Mouse (Mus musculus): ENCODE measurements around the gene Plch1. TPM values are rescaled to one million over a fixed set of nuclear protein-coding genes. Genes with fewer than 3 reads are reported as not detected.

Gene Plch1
- polyA plus RNA-seq, 1 experiment from 2014 or later = 0.09 TPM

DNA sequence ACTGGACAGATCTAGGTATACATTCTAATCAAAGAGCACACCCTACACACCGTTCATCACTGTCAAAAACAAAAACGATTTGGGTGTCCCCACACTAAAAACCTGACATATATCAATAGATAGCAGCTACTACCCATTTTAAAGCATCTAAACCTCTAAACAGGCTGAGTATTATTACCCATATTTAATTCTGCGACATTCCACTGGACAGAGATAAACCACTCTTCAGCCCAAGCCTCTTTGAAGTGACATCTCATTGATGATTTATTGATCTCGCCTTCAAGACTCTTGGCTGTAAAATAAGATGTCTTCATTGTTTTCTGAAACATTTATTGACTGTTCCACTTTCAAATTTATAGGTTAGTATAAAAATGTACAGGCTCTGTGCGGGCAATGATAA, 46.4 kb downstream of the Plch1 start:
- H3K27ac ChIP-seq = no peak overlapping the region
- H3K4me3 ChIP-seq (replicated peaks) = no peak overlapping the region
- no peaks in the 10 kb centered on the region for H3K27me3 ChIP-seq
- H3K4me2 ChIP-seq = no peak overlapping the region
- H3K9me3 ChIP-seq (replicated peaks) = no peaks in the 10 kb centered on the region
- no peaks in the 10 kb centered on the region for H3K4me1 ChIP-seq (replicated peaks)
- no peak for DNase-seq
- 59% methylated on average over 5 of the region's 5 CpGs for WGBS (ENCODE audit: insufficient replicate concordance)
- H3K36me3 ChIP-seq = no peaks in the 10 kb centered on the region
- no peak overlapping the region for H3K9ac ChIP-seq
- no peak for ATAC-seq (ENCODE audit: low read depth)

- no peaks in the 10 kb centered on the region for H3K27me3 ChIP-seq
- ATAC-seq (ENCODE audit: low read depth) = no peak
- H3K4me2 ChIP-seq = no peak overlapping the region
- DNase-seq = no peak
- no peaks in the 10 kb centered on the region for H3K9me3 ChIP-seq (replicated peaks)
- WGBS (ENCODE audit: insufficient replicate concordance) = 72% methylated on average over 12 of the region's 12 CpGs
- H3K4me1 ChIP-seq (replicated peaks) = no peaks in the 10 kb centered on the region
- no peak overlapping the region for H3K9ac ChIP-seq
- no peak overlapping the region for H3K27ac ChIP-seq
- no peak overlapping the region for H3K4me3 ChIP-seq (replicated peaks)
- H3K36me3 ChIP-seq = no peaks in the 10 kb centered on the region
Measured at GRCm38 (mm10) chr3:63851125-63851698, 48.1 kb downstream of the Plch1 start.

DNA sequence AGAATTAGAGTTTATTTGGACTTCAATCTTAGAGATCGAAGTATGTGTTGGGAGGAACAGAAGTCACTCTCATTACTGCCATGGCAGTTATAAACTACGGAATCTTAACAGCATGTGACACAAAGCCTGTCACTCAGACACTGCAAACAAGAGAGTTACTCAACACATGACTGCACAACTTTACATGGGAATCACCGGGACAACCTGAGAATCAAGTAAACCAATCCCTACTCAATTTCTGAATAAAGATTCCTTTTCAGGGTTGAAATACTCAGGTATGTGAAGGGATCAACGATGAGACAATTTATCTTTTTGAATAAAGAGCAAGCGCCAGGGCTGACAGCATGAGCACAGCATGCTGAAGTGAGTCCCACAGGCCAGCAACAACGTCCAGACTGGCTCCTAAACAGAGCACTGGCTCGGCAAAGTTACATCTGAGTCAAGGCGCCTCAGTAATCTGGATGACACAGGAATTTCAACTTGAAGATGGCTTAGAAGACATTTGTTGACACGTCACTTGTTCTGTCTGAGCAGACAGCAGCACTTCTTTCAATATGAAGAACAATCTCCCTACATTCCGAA, 49.4 kb downstream of the Plch1 start:
- Histone ChIP-seq H3K9me3 (replicated peaks) (no peaks in the 10 kb centered on the region), H3K4me1 (replicated peaks) (no peaks in the 10 kb centered on the region), H3K9ac (no peak overlapping the region), H3K4me3 (replicated peaks) (no peak overlapping the region), H3K4me2 (no peak overlapping the region), H3K27ac (no peak overlapping the region), H3K36me3 (no peaks in the 10 kb centered on the region), H3K27me3 (no peaks in the 10 kb centered on the region)
- DNase-seq (no peak), ATAC-seq (ENCODE audit: low read depth) (no peak)
- 59% methylated on average over 10 of the region's 10 CpGs for WGBS (ENCODE audit: insufficient replicate concordance)

DNA sequence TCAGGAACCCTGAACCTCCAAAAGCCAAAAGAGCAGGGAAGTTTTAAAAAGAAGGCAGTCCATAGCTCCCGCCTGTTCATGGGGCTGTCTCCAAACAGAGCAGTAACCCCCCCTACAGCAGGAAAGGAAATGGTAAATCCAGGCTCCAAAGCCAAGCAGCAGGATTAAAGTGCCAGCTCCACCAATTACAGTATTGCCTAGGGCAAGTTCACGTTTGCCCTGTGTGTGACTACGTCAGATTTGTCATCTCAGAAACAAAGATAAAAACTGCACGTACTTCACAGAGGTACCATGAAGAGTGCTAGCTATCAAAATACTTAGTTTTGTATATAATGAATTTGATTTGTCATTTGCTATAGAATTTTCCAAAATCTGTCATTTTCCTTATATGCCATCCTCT, 55.1 kb downstream of the Plch1 start:
- 57% methylated on average over 4 of the region's 4 CpGs for WGBS (ENCODE audit: insufficient replicate concordance)
- Histone ChIP-seq H3K36me3 (no peaks in the 10 kb centered on the region), H3K27me3 (no peaks in the 10 kb centered on the region), H3K4me1 (replicated peaks) (no peaks in the 10 kb centered on the region), H3K9me3 (replicated peaks) (no peaks in the 10 kb centered on the region), H3K4me3 (replicated peaks) (no peak overlapping the region), H3K4me2 (no peak overlapping the region), H3K9ac (no peak overlapping the region), H3K27ac (no peak overlapping the region)
- ATAC-seq (ENCODE audit: low read depth) (no peak), DNase-seq (no peak)

DNA sequence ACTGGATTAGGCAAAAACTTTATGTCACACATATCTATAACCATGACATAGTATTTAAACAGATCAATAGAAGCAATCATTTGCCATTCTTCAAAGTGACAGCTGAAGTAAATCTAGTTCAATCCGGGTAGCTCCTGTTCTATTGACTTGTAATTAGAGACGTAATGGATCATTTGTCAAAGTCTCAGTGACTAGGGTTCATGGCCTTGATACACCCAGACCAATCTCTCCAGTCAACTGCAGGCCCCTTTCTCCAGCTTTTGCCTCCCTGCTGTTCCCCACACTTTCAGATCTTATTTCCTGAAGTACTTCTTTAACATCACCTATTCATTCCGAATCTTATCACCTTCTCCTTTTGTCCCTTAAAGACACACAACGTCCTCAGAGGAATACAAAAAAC, 56.8 kb downstream of the Plch1 start:
- H3K36me3 ChIP-seq = no peaks in the 10 kb centered on the region
- no peak overlapping the region for H3K27ac ChIP-seq
- DNase-seq = no peak
- 58% methylated on average over 4 of the region's 4 CpGs for WGBS (ENCODE audit: insufficient replicate concordance)
- no peaks in the 10 kb centered on the region for H3K9me3 ChIP-seq (replicated peaks)
- H3K4me2 ChIP-seq = no peak overlapping the region
- H3K4me1 ChIP-seq (replicated peaks) = no peaks in the 10 kb centered on the region
- H3K27me3 ChIP-seq = no peaks in the 10 kb centered on the region
- no peak overlapping the region for H3K4me3 ChIP-seq (replicated peaks)
- no peak overlapping the region for H3K9ac ChIP-seq
- ATAC-seq (ENCODE audit: low read depth) = no peak

DNA sequence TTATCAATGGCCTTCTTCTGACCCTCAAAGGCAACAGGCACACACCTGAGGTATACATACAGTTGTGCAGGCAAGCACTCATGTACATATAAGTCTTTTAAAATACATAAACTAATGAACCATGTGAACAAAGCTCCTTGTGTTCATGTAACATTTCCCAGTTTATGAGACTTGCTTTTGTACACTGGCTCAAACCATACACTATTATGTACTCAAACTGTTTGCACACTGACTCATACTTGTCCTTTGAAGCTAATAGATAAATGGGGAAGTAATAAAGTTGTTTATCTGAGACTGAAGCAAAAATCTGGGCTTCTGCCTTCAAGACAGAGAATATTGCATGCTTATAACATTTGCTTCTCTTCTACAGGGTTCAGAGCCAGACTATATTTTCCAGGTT, 61.5 kb downstream of the Plch1 start:
- no peaks in the 10 kb centered on the region for H3K27me3 ChIP-seq
- no peak overlapping the region for H3K9ac ChIP-seq
- no peaks in the 10 kb centered on the region for H3K9me3 ChIP-seq (replicated peaks)
- H3K4me3 ChIP-seq (replicated peaks) = no peak overlapping the region
- H3K4me1 ChIP-seq (replicated peaks) = no peaks in the 10 kb centered on the region
- ATAC-seq (ENCODE audit: low read depth) (no peak), DNase-seq (no peak)
- H3K36me3 ChIP-seq = no peaks in the 10 kb centered on the region
- no peak overlapping the region for H3K27ac ChIP-seq
- no peak overlapping the region for H3K4me2 ChIP-seq

GRCm38 (mm10) chr3:63836937-63837632, 62.2 kb downstream of the Plch1 start:
- Histone ChIP-seq H3K4me1 (replicated peaks) (no peaks in the 10 kb centered on the region), H3K4me2 (no peak overlapping the region), H3K4me3 (replicated peaks) (no peak overlapping the region), H3K27ac (no peak overlapping the region), H3K27me3 (no peaks in the 10 kb centered on the region), H3K9ac (no peak overlapping the region), H3K36me3 (no peaks in the 10 kb centered on the region), H3K9me3 (replicated peaks) (no peaks in the 10 kb centered on the region)
- WGBS (ENCODE audit: insufficient replicate concordance) = 77% methylated on average over 8 of the region's 8 CpGs
- no peak for ATAC-seq (ENCODE audit: low read depth)
- DNase-seq = no peak

DNA sequence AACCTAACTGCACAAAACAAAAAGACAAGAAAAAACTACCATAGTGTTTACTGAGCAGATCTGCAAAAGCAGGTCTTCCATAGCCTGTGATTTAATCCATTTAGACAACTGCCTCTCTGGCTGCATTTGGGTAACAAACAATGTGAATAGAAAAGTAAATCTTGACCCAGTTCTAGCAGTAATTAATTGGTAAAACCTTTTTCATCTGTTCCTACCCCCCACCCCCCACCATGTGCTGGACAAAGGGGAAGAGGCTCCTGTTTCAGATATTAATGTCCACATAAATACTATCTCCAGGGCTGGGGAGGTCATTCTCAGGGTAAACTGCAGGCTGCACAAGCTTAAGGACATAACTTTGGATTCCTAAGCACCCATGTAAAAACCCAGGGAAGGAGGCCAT, 63.5 kb downstream of the Plch1 start:
- Histone ChIP-seq H3K4me2 (no peak overlapping the region), H3K9ac (no peak overlapping the region), H3K27me3 (no peaks in the 10 kb centered on the region), H3K9me3 (replicated peaks) (no peaks in the 10 kb centered on the region), H3K36me3 (no peaks in the 10 kb centered on the region), H3K27ac (no peak overlapping the region), H3K4me1 (replicated peaks) (no peaks in the 10 kb centered on the region), H3K4me3 (replicated peaks) (no peak overlapping the region)
- no peak for ATAC-seq (ENCODE audit: low read depth)
- no peak for DNase-seq

DNA sequence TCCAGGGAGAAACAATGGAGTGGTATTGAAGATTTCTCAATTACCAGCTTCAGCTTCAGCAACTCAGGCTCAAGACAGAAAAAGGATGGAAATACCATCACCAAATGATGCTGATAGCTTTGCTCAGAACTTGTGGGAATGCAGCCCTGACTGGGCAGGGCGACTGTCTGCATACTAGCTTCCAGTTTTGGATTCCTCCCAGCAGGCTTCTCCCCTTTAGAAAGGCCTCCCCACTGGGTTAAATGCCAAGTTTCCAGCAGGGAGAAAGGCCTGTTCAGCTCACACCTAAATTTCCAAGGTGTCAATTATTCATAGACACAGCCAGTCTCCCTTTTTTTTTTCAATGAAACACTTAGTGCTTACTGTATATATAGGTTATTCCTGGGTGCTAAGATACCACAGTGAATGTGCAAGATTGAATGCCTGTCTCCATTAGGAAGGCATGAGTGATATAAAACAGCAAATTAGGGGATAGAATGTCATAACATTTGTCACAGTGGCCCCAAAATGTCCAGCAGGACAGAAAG, 75.3 kb downstream of the Plch1 start:
- H3K4me2 ChIP-seq = no peak overlapping the region
- H3K27ac ChIP-seq = no peak overlapping the region
- H3K27me3 ChIP-seq = no peaks in the 10 kb centered on the region
- ATAC-seq (ENCODE audit: low read depth) (no peak), DNase-seq (no peak)
- H3K36me3 ChIP-seq = no peaks in the 10 kb centered on the region
- H3K4me1 ChIP-seq (replicated peaks) = no peaks in the 10 kb centered on the region
- H3K9me3 ChIP-seq (replicated peaks) = no peaks in the 10 kb centered on the region
- H3K4me3 ChIP-seq (replicated peaks) = no peak overlapping the region
- WGBS (ENCODE audit: insufficient replicate concordance) = 25% methylated on average over 1 of the region's 1 CpGs
- no peak overlapping the region for H3K9ac ChIP-seq

DNA sequence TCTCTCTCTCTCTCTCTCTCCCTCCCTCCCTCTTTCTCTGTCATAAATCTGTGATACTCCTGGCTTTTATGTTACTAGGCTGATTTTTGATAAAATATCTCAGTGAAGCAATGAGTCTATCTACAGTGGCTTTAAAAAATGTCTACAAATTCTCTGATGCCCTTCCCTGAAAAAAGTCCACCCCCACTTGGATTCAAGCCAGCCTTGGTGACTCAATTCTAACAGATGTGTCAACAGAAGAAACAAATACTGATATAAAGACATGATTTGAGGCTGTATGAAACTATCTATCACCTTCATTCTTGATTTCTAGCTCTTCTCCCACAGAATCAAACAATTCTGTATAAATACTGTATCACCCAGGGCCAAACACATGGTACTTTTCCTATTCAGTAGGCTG, 76.6 kb downstream of the Plch1 start:
- no peak overlapping the region for H3K9ac ChIP-seq
- ATAC-seq (ENCODE audit: low read depth) (no peak), DNase-seq (no peak)

DNA sequence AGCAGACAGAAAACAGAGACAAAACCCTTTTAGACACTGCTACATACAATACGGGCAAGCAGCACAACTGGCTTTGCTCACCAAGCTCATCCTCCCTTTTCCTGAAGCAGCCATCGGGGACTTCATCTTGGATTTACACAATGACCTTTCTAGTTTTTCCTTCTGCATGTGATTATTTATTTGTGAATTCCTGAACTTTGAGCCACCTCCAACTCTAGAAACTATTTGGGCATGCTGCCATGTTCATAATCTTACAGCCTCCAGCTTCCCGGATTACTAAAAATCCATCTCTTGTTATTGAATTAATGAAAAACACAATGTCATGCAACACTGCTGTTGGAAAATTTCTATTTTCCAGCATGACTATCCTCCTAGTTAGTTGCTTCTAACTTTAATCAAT, 84.1 kb downstream of the Plch1 start:
- Histone ChIP-seq H3K9ac (no peak overlapping the region), H3K27me3 (no peaks in the 10 kb centered on the region), H3K9me3 (replicated peaks) (no peaks in the 10 kb centered on the region), H3K4me2 (no peak overlapping the region), H3K27ac (no peak overlapping the region), H3K4me3 (replicated peaks) (no peak overlapping the region), H3K4me1 (replicated peaks) (no peaks in the 10 kb centered on the region), H3K36me3 (no peaks in the 10 kb centered on the region)
- WGBS (ENCODE audit: insufficient replicate concordance) = 71% methylated on average over 3 of the region's 3 CpGs
- ATAC-seq (ENCODE audit: low read depth) (no peak), DNase-seq (no peak)

More for the DNA sequence above, 76.6 kb downstream of the Plch1 start:
- Histone ChIP-seq H3K27me3 (no peaks in the 10 kb centered on the region), H3K4me2 (no peak overlapping the region), H3K4me3 (replicated peaks) (no peak overlapping the region), H3K27ac (no peak overlapping the region), H3K36me3 (no peaks in the 10 kb centered on the region), H3K4me1 (replicated peaks) (no peaks in the 10 kb centered on the region), H3K9me3 (replicated peaks) (no peaks in the 10 kb centered on the region)

DNA sequence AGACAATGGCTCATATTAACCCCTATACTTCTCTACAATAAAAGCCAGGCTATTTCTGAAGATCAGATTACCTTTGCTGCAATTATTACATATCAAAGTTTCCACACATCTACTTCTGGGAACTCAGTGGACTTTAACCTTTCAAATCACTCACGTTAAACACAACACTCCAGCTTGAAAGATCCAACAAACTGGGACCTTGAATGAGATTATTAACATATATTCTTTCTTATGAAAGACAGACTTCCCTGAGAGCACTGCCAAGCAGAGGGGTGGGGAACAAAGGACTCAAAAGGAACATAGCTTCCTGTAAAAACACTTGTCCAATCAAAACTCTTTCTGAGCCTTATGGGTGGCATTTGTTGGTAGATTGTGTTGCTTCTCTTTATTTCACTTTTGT, 85.1 kb downstream of the Plch1 start:
- WGBS (ENCODE audit: insufficient replicate concordance) = 45% methylated on average over 1 of the region's 1 CpGs
- no peak overlapping the region for H3K4me3 ChIP-seq (replicated peaks)
- no peaks in the 10 kb centered on the region for H3K36me3 ChIP-seq
- H3K27me3 ChIP-seq = no peaks in the 10 kb centered on the region
- no peak overlapping the region for H3K27ac ChIP-seq
- no peak overlapping the region for H3K4me2 ChIP-seq
- ATAC-seq (ENCODE audit: low read depth) (no peak), DNase-seq (no peak)
- no peaks in the 10 kb centered on the region for H3K4me1 ChIP-seq (replicated peaks)
- no peaks in the 10 kb centered on the region for H3K9me3 ChIP-seq (replicated peaks)
- no peak overlapping the region for H3K9ac ChIP-seq
